ENCODE assay signal across 16 mouse cellular contexts in the genomic region with DNA sequence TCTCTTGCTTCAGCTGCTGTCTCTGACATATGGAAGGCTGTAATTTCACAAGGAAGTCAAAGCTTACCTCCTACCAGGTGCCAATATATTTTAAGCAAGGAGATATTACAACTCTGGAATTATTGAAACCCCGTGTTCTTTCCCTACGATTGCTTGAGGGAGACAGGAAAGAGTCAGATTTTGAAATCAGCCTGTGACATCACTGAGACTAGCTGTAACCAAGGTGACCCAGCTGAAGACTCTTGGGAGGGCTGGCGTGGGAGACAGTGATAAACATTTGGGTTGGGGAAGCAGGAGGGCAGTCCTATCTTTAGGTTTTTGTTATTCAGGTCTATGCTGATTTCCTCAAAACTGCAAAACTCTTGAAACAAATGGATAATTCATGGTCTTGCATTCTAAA.
"Had no signal": no experiment of that assay in that cellular context is flagged by ENCODE, and none has a peak within 500 bp of the region (broad histone marks: within the 10 kb centered on the region; RNA-seq: fewer than 3 reads in every experiment).

No protein-coding gene starts in this region.

- H3K4me3 ChIP-seq: limb, embryonic 12.5 days; liver, embryonic 13.5 days; lung, embryonic 15.5 days; megakaryocyte, embryonic 14.5 days; midbrain, embryonic 15.5 days; neural tube, embryonic 12.5 days had no signal

- H3K27ac ChIP-seq: limb, embryonic 12.5 days; liver, embryonic 13.5 days; lung, embryonic 15.5 days; macrophage; midbrain, embryonic 15.5 days; neural tube, embryonic 12.5 days had no signal

- DNase-seq: kidney, adult 11 months; kidney, postnatal 10 days; kidney, postnatal 4 days; liver; liver, embryonic 13.5 days; liver, postnatal 0 days; lung, postnatal 14 days; right cerebral cortex, postnatal 14 days; thymus, adult 2 months; thymus, postnatal 25 days had no signal
